Mouse (Mus musculus) activated CD4-positive, CD25-positive, alpha-beta regulatory T cell, adult 4 months (primary cell): ENCODE results near the gene Sdccag8. TPM values are rescaled to one million over a fixed set of nuclear protein-coding genes. Genes with fewer than 3 reads are reported as not detected.
A peak's percentile ranks its signal among the peaks of the same experiment; 100 is the strongest.

Source experiments
- ATAC-seq: one replicate; pipeline ENCODE4 v1.8.0; 2017
- polyA plus RNA-seq, 2 experiments: library from polyadenylated mRNA; unstranded; fragments of 100-300 nt; shearing (Covaris generic); gene quantifications; one replicate each; pipeline ENCODE4 v1.2.1; 2017

The Sdccag8 gene
- 10 to 100 TPM; 22.7 to 23.9 TPM for polyA plus RNA-seq

GRCm38 (mm10) chr1:176814591-176815062, at the start of gene Sdccag8:
Gene Sdccag8 (plus strand): TSS chr1:176814660.
- ATAC-seq: peak; percentile 97

DNA sequence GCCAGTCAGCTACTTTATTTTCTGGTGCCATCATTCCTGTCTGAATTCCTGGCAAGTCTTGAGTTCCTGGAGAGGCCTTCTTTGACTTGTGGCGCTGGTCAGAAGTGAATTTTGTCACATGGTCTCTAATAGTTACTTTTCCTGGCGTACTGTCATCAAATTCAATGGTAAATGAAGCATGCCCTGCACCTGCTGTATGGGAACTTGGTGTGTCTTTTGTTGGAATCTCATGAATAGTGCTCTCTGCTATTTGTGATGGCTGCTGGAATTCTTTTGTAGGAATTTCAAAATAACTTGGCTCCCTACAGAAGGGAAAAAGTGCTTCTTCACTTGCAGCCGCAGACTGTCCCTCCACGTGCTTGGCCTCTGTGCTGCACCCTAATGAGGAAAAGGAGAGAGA, 39.9 kb upstream of the Sdccag8 start:
- no peak for ATAC-seq

GRCm38 (mm10) chr1:176789326-176789725, 25.1 kb upstream of the Sdccag8 start:
- ATAC-seq: no peak

- ATAC-seq: no peak
These were observed 22.3 kb upstream of the Sdccag8 start for GRCm38 (mm10) chr1:176792175-176792574.

- no peak for ATAC-seq
These were observed 15.8 kb upstream of the Sdccag8 start for GRCm38 (mm10) chr1:176798673-176799072.

DNA sequence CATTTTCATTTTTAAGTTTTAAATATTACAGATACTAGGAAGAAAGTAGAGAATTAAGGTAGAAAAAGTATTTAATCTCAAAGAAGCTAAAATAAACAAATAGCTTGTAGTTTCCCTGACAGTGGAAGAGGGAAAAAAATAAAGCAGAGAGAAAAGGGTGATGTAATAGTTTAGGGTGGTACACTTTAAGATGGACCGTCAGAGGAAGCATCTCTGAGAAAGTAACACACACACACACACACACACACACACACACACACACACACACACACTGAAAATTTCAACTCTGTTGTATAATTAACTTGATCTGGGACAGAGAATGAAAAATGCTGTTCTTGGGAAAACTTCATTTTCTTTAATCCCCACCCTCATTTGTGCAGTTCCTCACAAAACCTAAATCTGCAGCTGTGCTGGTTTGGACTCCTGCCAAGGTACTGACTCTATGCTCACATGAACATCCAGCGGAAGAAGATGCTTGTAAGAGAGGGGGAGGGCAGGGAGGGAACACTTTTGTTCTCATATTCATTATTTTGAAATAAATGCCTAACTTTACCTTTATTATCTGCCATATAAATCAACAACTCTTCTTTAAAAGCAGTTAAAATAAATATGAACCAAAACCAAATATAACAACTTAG, 13.6 kb upstream of the Sdccag8 start:
- ATAC-seq: peak; percentile 86

DNA sequence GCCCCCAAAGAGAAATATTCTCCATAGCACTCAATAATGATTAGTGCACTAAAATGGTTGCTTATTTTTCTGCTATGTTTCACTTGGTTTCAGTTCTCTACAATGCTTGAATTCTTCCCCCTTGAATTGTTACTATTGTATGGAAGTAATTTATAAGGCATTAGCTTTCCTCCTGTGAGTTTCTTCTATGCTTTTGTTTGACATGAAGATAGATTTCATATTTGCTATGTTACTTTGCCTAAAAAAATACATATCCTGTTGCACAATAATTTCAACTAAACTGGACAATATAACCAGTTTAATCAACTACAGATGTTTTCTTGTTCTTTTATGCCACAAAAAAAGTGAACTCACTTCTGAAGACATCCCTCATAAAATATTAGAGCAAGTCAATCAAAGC, 4.3 kb upstream of the Sdccag8 start:
- ATAC-seq: no peak

DNA sequence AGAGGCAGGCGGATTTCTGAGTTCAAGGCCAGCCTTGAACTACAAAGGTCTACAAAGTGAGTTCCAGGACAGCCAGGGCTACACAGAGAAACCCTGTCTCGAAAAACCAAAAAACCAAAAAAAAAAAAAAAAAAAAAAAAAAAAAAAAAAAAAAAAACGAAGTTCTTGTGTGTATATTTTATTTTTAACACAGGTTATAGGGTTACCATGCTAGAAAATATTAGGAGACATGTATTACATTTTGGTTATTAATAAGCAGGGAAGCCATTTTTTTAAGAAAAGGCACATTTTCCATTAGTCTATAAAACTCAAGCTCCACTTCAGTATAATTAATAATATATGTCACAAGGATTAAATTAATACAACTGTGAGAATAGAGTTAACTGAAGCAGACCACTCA, 2.6 kb upstream of the Sdccag8 start:
- no peak for ATAC-seq

GRCm38 (mm10) chr1:176812491-176813291, 1.8 kb upstream of the Sdccag8 start:
- no peak for ATAC-seq

DNA sequence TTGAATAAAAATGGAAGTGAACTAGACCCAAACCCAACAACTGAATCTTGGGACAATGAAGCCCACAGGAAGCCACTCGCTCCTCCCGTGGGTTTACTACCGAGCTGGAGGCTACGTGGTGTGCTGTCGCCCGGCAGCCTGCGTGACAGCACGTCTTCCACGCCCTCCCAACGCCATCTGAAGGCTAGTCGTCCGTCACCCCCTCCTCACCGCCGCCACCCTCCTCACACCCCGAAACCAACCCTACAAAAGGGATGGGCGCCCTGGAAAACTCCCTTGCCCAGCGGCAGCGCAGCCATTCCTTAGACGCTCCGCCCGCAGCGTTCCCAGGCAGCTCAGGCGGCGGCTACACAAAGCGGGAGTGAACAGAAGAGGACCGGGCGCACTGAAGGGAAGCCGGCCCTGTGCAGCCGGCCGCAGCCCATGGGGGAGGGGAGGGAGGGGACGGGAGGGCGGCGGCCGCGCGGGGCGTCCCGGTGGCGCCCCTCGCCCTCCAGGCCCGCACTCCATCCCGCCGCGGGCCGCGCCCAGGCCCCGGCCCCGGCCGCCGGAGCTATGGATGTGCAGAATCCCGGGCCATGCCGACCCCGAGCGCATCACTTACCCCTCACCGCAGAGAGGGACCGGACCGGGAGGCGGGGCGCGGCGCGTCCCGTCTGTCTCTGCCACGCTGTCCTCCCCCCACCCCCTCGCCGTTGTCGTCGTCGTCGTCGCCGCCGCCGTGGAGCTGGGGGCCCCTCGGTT, 996 bp upstream of the Sdccag8 start:
- no peak for ATAC-seq

DNA sequence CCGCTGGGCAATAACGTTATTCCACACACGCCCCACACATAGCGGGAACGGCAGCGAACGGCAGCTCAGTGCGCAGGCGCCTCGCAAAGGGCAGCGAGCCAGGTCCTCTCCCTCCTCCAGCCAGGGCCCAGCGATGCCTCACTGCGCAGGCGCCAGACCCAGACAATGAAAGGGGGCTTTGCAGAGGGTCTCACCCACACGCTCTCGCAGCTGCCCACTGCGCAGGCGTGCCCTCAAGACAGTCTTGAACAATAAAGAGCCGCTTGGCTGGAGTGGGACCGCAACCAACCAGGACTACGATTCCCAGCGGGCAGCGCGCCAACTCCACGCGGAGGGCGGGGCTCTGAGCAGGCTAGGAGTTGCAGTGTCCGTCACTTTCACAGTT, 432 bp upstream of the Sdccag8 start, which contains the start of gene Cep170:
TSS of gene Cep170 (minus strand) at position 32 of the 385 bp plus-strand sequence.
- peak; percentile 62 for ATAC-seq

- no peak for ATAC-seq
These were observed 2.3 kb downstream of the Sdccag8 start for GRCm38 (mm10) chr1:176816728-176817127.

GRCm38 (mm10) chr1:176818147-176818546, 3.7 kb downstream of the Sdccag8 start:
- ATAC-seq: no peak

- ATAC-seq: no peak
These were observed 4.3 kb downstream of the Sdccag8 start for GRCm38 (mm10) chr1:176818763-176819162.

DNA sequence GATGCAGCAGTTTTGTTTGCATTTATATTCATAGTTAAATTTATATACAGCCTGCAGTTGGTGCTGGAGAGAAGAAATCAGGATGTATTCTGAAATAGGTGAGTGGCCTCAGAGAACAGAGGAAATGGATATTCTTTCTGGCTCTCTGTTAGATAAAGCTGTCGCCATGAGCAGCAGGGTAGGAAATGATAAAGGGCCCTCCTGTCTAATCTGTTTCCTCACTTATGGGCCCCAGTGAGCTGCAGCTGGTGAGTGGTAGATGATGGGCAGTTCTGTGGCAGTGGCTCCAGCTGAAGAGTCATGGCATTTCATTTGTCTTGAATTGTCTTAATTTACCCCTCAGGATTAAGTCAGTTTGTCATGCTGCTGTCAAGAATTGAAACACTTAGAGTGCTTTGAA, 7.5 kb downstream of the Sdccag8 start:
- ATAC-seq: no peak

GRCm38 (mm10) chr1:176822949-176823348, 8.5 kb downstream of the Sdccag8 start:
- no peak for ATAC-seq

- no peak for ATAC-seq
These were observed 9.4 kb downstream of the Sdccag8 start for GRCm38 (mm10) chr1:176823889-176824288.

DNA sequence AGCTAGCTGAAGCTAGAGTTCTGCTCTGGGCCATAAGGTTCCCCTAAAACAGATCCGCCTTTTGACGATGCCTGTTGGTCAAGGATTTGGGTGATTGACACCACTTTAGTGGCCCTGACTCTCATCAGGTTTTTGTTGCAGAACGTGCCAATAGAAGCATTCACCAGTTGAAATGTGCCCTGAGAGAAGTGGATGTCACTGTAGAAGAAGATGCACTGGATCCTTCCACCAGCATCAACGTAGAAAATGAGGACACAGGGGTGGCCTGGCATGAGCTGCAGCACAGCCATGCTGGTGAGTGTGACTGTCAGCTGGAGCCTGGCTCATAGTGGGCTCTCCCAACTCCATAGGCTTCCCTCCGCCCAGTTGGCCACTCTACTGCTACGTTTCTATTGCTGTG, 10.2 kb downstream of the Sdccag8 start:
- no peak for ATAC-seq

- ATAC-seq: no peak
These were observed 10.6 kb downstream of the Sdccag8 start for GRCm38 (mm10) chr1:176825084-176825483.

DNA sequence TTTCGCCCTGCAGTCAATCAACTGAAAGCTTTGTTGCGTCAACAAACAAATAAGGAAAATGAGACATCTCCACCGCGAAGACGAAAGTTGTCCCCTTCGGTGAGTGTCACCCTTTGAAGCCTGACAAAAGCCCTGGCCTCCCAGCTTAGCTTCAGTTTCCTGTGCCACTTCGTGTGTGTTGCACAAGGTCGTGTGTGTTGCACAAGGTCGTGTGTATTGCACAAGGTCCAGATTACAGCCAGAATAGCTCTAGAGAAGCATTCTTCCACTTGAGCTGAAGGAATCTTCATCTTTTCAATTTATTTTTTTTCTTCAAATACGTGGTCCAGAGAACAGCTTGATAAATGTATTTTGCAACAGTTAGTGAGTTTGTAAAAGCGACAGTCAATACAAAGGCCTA, 11.7 kb downstream of the Sdccag8 start:
- no peak for ATAC-seq

GRCm38 (mm10) chr1:176826931-176827330, 12.5 kb downstream of the Sdccag8 start:
- no peak for ATAC-seq

DNA sequence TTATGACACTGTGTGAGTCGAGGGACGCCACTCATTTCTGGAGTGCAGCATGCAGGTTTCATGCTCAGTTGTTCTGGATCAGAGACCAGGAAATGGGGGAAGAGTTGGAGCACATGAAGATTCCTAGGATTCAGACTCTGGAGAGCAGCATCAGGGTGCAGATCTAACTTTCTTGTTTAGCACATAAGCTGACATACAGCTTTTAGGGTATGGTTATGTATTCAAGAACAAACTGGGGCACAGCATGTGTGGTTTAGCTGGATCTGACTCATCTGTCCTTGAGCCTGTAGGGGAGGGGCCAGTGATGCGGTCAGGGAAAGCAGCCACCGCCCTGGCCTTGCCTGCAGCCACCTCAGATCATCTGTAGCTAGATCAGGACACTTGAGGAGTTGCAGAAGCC, 12.9 kb downstream of the Sdccag8 start:
- no peak for ATAC-seq

GRCm38 (mm10) chr1:176827945-176828485, 13.6 kb downstream of the Sdccag8 start:
- ATAC-seq: no peak
